Mouse (Mus musculus) bone marrow, adult 2 months (tissue): ENCODE measurements around the gene Inpp4a. TPM values are rescaled to one million over a fixed set of nuclear protein-coding genes. Genes with fewer than 3 reads are reported as not detected.

ENCODE experiments used
- H3K27ac ChIP-seq: fragments of 200-500 bp; 2 replicates; pipeline ENCODE4 v1.5.1; 2012; ENCODE audit warnings: low read depth, mild to moderate bottlenecking, control low read depth, inconsistent platforms, low read length; ENCODE audit not compliant: control insufficient read depth, poor library complexity, insufficient read depth
- H3K4me1 ChIP-seq: fragments of 200-500 bp; 2 replicates; pipeline ENCODE4 v1.6.1; 2011; ENCODE audit warnings: low read length; ENCODE audit not compliant: control insufficient read depth, insufficient read depth
- H3K4me3 ChIP-seq: fragments of 200-500 bp; replicated peaks from 2 replicates; pipeline ENCODE3; 2011; ENCODE audit warnings: mild to moderate bottlenecking, low read depth, low read length, control low read depth; ENCODE audit not compliant: control insufficient read depth
- CTCF ChIP-seq: fragments of 200-500 bp; IDR thresholded peaks from 2 replicates; pipeline ENCODE4 v1.5.1; 2011; ENCODE audit warnings: low read length, control low read depth; ENCODE audit not compliant: control insufficient read depth, insufficient read depth
- POLR2A ChIP-seq: fragments of 200-500 bp; IDR thresholded peaks from 2 replicates; pipeline ENCODE4 v1.6.1; 2011; ENCODE audit warnings: low read depth, mild to moderate bottlenecking, control low read depth, low read length, borderline replicate concordance; ENCODE audit not compliant: control insufficient read depth
- WGBS: fragments of 180-500 bp; shearing (Covaris S2); methylation state at CpG from one replicate; pipeline ENCODE4 v1.1.7; 2018; 5-methylcytosine and 5-hydroxymethylcytosine counted together
- polyA plus RNA-seq: library from polyadenylated mRNA; stranded (reverse); fragments of >200 nt; gene quantifications from 2 replicates; pipeline ENCODE4 v1.2.4, GENCODE M21; 2011; ENCODE audit warnings: low replicate concordance; ENCODE audit not compliant: missing spikeins, insufficient read depth, insufficient read length

Inpp4a gene
- polyA plus RNA-seq, 1 experiment, result 33.4 TPM

DNA sequence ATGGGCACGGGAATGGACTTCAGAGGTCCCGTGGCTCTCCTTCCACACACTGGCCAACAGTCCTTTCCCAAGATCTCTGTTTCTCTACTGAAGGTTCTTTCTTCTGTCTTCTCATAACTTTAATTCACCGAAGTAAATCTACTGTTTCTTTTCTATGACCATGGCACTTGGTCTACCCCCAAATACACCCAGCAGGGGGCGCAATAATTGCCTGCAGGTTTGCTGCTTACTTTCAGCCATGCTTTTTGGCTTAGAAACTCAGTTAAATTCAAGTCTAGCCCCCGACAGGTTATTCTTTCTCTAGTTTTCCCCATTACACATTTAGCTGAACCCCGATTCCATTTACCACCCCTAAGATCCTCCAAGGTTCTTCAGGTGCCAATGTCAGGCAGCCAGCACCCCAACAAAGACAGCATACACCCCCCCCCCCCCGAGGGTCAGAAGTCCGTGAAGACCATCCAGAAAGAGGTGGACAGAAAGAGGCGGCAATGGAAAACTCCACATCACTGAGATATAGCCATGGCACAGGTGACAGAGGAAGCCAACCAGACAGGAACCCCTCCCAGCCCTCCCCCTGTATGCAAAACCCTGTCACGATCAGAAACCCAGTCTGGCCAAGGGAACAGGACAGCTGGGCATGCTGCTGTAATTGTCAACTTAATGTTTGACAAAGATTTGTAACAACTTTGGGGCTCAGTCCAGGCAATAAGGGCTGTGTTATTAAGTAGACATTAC, 148.9 kb downstream of the Inpp4a start:
- no peak overlapping the region for H3K27ac ChIP-seq
- TF ChIP-seq CTCF (peak; percentile 54), POLR2A (no peak)
- no peak overlapping the region for H3K4me3 ChIP-seq
- 76% methylated on average over 10 of the region's 10 CpGs for WGBS
- H3K4me1 ChIP-seq, result no peaks in the 10 kb centered on the region; the same call in 1 of the 2 replicates

DNA sequence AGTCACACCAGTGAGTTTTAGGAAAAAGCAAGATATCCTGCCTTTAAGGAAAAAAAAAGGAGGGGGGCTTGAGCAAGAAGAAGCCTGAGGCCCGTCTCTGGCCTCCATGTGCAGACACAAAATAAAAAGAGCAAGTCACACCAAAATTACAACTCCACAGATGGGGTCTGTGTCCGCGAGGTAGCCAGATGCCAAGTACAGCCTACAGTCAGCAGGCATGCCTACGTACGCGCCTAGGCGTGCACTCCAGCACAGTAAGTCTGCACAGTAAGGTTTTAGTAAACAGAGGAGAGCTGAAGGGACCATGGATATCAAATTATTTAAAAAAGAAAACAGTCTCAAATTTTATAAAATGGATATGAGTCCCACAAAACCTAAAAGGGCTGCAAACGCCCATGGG, 151.6 kb downstream of the Inpp4a start:
- no peak for TF ChIP-seq POLR2A
- no peak for TF ChIP-seq CTCF
- Histone ChIP-seq H3K4me3 (no peak overlapping the region), H3K27ac (no peak overlapping the region), H3K4me1 (no peaks in the 10 kb centered on the region; the same call in 1 of the 2 replicates)
- 92% methylated on average over 8 of the region's 8 CpGs for WGBS

DNA sequence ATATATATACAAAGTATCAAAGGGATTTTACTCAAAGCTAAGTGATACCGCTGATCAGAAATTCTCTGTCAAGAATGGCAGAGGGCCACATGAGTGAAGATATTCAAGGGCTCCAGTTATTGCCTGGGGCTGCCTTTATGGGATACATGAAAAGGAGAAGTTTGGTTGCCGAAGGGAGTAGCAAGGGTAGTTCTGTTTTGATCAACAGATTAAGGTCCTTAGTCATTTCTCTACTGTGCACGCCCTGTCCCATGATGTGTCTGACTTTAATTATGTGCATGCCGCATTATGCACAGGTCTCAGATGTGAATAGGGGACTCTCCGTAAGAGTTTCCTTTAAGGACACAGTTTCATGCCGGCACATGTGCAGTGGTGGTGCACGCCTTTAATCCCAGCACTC, 157.9 kb downstream of the Inpp4a start:
- whole genome bisulfite sequencing, result 73% methylated on average over 7 of the region's 7 CpGs
- Histone ChIP-seq H3K27ac (no peak overlapping the region), H3K4me3 (no peak overlapping the region), H3K4me1 (no peaks in the 10 kb centered on the region)
- no peak for TF ChIP-seq POLR2A
- no peak for TF ChIP-seq CTCF

Other genes starting within 250 kb of the Inpp4a start
- not detected in 2 replicates for gene Cnga3, start 85.4 kb upstream of the Inpp4a start, polyA plus RNA-seq
- gene Coa5, start 130.2 kb downstream of the Inpp4a start, polyA plus RNA-seq, result 26.6 and 28.4 TPM in 2 replicates
- 9.5 and 22.8 TPM in 2 replicates for gene Unc50, start 130.3 kb downstream of the Inpp4a start, polyA plus RNA-seq
- 2.5 and 4.5 TPM in 2 replicates for gene Mgat4a, start 241.2 kb downstream of the Inpp4a start, polyA plus RNA-seq